Mouse (Mus musculus) CH12.LX (cell line): ENCODE results near the gene Col18a1.

Experiments
- CTCF ChIP-seq, 2 experiments: IDR thresholded peaks in 1 of 2; conservative IDR thresholded peaks in 1 of 2; 2 replicates each; pipeline ENCODE4 v1.5.1; 2011 to 2012; ENCODE audit warnings: low read depth in 2 of 2, low read length in 2 of 2, improper control_type of control experiment in 1 of 2, inconsistent platforms in 1 of 2, mild to moderate bottlenecking in 1 of 2, moderate library complexity in 1 of 2
- ELF1 ChIP-seq: IDR thresholded peaks from 2 replicates; pipeline ENCODE4 v1.6.1; 2014; ENCODE audit warnings: low read depth, mild to moderate bottlenecking, inconsistent platforms, low read length, improper control_type of control experiment
- EP300 ChIP-seq: IDR thresholded peaks from 2 replicates; pipeline ENCODE4 v1.6.1; 2011; ENCODE audit warnings: low read length, improper control_type of control experiment
- NRF1 ChIP-seq: IDR thresholded peaks from 2 replicates; pipeline ENCODE4 v1.6.1; 2014; ENCODE audit warnings: low read depth, mild to moderate bottlenecking, inconsistent platforms, low read length, improper control_type of control experiment, moderate library complexity
- POLR2A ChIP-seq: IDR thresholded peaks from 2 replicates; pipeline ENCODE4 v1.6.1; 2011; ENCODE audit warnings: low read depth, mild to moderate bottlenecking, improper control_type of control experiment, low read length
- RAD21 ChIP-seq: IDR thresholded peaks from 2 replicates; pipeline ENCODE4 v1.6.1; 2011; ENCODE audit warnings: low read depth, mild to moderate bottlenecking, low read length, improper control_type of control experiment, moderate library complexity
- SIN3A ChIP-seq: IDR thresholded peaks from 2 replicates; pipeline ENCODE4 v1.6.1; 2012; ENCODE audit warnings: low read length, improper control_type of control experiment, inconsistent platforms
- SMC3 ChIP-seq: IDR thresholded peaks from 2 replicates; pipeline ENCODE4 v1.6.1; 2011; ENCODE audit warnings: low read depth, low read length, improper control_type of control experiment

- peak; percentile 36; the same call in 1 of the 2 replicates for TF ChIP-seq SIN3A
- TF ChIP-seq POLR2A, result no peak
- TF ChIP-seq RAD21, result peak; percentile 92
- peak; percentile 99 for TF ChIP-seq SMC3
- TF ChIP-seq ELF1, result no peak
- no peak for TF ChIP-seq EP300
- 0 out of 2 replicates have a peak, but pooled peaks have one; percentile 15 for TF ChIP-seq NRF1
- TF ChIP-seq CTCF (conservative IDR thresholded peaks at IDR 0.05 in 1 of 2, IDR thresholded peaks at IDR 0.05 in 1 of 2; ENCODE audit: low read depth in 2 of 2, low read length in 2 of 2), result peak; percentile 78 to 97
Measured at GRCm38 (mm10) chr10:77082453-77082852, 83.9 kb downstream of the Col18a1 start.
